Mouse (Mus musculus) layer of hippocampus, postnatal 14 days (tissue): ENCODE data around the gene Olfr263. TPM values are rescaled to one million over a fixed set of nuclear protein-coding genes. Genes with fewer than 3 reads are reported as not detected.

ENCODE experiments used
- DNase-seq, 2 experiments: peaks; one replicate each; pipeline ENCODE4 v3.0.0; 2021 to 2022; ENCODE audit warnings: low spot score in 2 of 2, mixed read lengths in 1 of 2
- total RNA-seq, 2 experiments: library from RNA; stranded (reverse); gene quantifications; 2 replicates each; pipeline ENCODE4 v1.2.3; 2021

The Olfr263 gene
- total RNA-seq, 2 experiments from 2014 or later = not detected

GRCm38 (mm10) chr13:21169657-21170430 lies 40.4 kb downstream of the Olfr263 start:
- DNase-seq = peak; percentile 79 to 80

- no peak for DNase-seq
These were observed 41.2 kb downstream of the Olfr263 start for GRCm38 (mm10) chr13:21170431-21171155.

- peak in 1 of 2 experiments; percentile 15 for DNase-seq
These were observed 41.7 kb downstream of the Olfr263 start for GRCm38 (mm10) chr13:21171156-21171530.

- DNase-seq = peak in 1 of 2 experiments; percentile 43
These were observed 42.2 kb downstream of the Olfr263 start for GRCm38 (mm10) chr13:21171600-21172150.

GRCm38 (mm10) chr13:21172241-21173027 lies 43.0 kb downstream of the Olfr263 start:
- peak; percentile 73 to 89 for DNase-seq

GRCm38 (mm10) chr13:21173072-21173471 lies 43.6 kb downstream of the Olfr263 start:
- peak; percentile 62 to 67 for DNase-seq

- DNase-seq = no peak
These were observed 47.3 kb downstream of the Olfr263 start for GRCm38 (mm10) chr13:21176733-21177132.

- DNase-seq = no peak
These were observed 48.2 kb downstream of the Olfr263 start for GRCm38 (mm10) chr13:21177657-21178056.

- DNase-seq = no peak
These were observed 48.9 kb downstream of the Olfr263 start for GRCm38 (mm10) chr13:21178364-21178763.

- no peak for DNase-seq
These were observed 49.9 kb downstream of the Olfr263 start, which contains the start of gene Trim27 for GRCm38 (mm10) chr13:21179367-21179723. Trim27 (plus strand) TSS chr13:21179445.

- peak; percentile 90 to 93 for DNase-seq
These were observed 50.5 kb downstream of the Olfr263 start for GRCm38 (mm10) chr13:21179724-21180550.

- DNase-seq = peak; percentile 45 to 48
These were observed 51.4 kb downstream of the Olfr263 start for GRCm38 (mm10) chr13:21180551-21181530.

- no peak for DNase-seq
These were observed 52.6 kb downstream of the Olfr263 start for GRCm38 (mm10) chr13:21181996-21182395.

GRCm38 (mm10) chr13:21183066-21183465 lies 53.6 kb downstream of the Olfr263 start:
- no peak for DNase-seq

- DNase-seq = no peak
These were observed 54.2 kb downstream of the Olfr263 start for GRCm38 (mm10) chr13:21183661-21184060.

GRCm38 (mm10) chr13:21185521-21185920 lies 56.1 kb downstream of the Olfr263 start:
- DNase-seq = no peak
